Mouse (Mus musculus): ENCODE measurements around the gene Gm10840.
"Not testable (repeated sequence)": the region's sequence is repeated elsewhere in the genome, so short reads cannot be mapped to it uniquely, and the experiment has no call there.

Gm10840 gene

DNA sequence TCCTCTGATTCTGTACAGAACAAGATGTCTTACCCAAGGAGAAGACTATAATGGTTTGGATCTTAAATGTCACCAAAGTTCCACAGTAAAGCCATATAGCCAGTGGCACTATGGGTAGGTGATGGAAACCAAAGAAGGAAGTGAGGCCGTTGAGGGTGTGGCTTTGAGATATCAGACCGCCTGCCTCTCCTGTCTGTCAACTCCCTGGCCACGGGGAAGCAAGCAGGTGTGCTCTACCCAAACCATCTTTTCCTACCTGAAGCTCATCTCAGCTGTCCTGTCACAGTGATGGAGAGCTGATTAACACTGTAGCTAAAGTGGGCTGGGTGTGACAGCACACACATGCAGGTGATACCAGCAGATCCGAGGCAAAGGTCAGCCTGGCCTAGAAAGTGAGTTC lies 37.6 kb downstream of the Gm10840 start:
- DNase-seq (ENCODE audit: low spot score) = no peak

GRCm38 (mm10) chr11:106199997-106200396 lies 39.3 kb downstream of the Gm10840 start:
- not testable (repeated sequence) for DNase-seq (ENCODE audit: low spot score)

DNA sequence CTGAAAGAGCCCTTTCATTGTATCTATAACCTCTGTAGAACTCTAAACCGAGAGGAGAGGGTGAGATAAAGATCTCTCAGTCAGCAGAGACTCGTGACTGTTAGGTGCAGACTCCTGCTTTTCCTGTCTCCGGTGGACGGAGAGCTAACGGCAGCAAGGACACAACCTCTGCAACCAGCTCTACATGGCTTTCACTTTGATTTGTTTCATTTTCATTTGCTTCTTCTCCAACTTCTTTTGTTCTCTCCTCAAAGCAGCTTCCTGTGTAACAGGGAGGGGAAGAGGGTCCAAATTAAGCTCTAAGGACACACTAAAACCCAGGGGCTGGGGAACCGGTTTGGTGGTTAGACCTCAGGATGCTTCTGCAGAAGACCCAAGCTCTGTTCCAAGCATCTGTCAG lies 40.1 kb downstream of the Gm10840 start:
- DNase-seq (ENCODE audit: low spot score) = no peak

DNA sequence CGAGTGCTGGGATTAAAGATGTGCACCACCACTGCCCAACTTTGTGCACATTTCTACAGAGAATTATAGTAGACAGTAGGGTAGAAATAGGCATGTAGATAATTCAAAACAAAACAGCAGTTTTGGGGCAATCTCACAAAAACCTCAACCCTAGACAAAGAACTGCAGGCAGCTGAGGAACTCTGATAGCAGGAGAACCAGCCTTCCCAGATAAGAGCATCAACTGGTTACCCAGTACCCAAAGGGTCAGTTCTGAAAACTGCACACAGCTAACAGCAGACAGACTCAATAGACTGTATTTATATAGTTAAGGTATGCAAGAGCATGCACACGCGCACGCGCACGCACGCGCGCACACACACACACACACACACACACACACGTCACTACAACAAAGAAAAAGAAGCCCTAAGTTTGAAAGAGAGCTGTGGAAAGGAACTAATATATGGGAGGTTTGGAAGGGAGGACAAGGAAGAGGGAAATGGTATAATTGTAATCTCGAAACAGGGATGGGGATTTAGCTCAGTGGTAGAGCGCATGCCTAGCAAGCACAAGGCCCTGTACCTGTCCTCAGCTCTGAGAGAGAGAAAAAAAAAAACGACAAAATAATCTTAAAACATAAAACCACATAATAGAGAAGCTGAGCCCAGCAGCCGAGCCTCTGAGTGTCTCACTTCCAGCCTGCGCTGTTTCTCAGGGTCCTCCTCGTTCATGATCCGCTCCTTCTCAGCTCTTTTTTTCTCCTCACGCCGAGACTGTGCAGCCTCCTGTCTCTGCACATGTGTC lies 40.9 kb downstream of the Gm10840 start:
- DNase-seq (ENCODE audit: low spot score) = no peak

DNA sequence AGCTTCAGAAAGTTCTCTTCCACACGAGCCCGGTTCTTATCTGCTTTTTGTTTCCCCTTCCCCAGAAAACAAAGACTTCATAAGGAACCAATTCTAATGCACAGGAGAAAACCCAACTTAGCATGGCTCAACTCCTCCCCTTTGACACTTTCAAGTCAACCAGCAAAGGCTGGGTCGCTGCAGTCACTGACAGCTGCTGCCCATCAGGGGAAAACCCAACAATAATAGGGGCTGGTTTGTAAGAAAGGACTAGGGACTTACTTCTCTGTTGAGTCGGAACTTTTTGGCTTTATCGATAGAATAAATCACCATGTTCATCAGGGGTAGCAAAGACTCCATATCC lies 41.4 kb downstream of the Gm10840 start, which contains the start of gene Strada:
TSS of gene Strada (minus strand) at position 46 of the 343 bp plus-strand sequence.
- no peak for DNase-seq (ENCODE audit: low spot score)

All from testis, postnatal 14 days (tissue).